Comparison of ENCODE assay signal across 10 mouse cellular contexts in the genomic region with DNA sequence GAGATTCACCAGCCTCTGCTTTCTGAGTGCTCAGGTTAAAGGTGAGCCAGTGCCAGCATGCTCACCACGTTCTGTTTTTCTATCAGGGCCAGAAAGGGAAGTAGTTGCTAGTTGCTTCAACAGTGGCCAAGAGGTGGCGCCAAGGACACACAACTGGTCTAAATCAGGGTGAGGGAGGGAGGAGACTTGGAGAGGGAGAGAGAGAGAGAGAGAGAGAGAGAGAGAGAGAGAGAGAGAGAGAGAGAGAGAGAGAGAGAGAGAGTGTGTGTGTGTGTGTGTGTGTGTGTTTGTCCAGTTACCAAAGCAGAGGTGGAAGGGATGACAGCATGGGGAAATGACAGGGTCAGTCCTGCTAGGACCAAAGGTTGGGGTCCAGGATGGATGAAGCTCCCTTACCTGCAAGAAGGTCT. TPM values are rescaled to one million over a fixed set of nuclear protein-coding genes. Genes with fewer than 3 reads are reported as not detected.
DNase-seq lines count a peak whose midpoint lies in the region; ATAC-seq and TF ChIP-seq lines count a peak whose summit lies in the region.
"Had no signal": no experiment of that assay in that cellular context is flagged by ENCODE, and none has a peak within 500 bp of the region (broad histone marks: within the 10 kb centered on the region; RNA-seq: fewer than 3 reads in every experiment).

No protein-coding gene starts in this region.

- ATAC-seq in midbrain, embryonic 16.5 days = no peak
- ATAC-seq in kidney, postnatal 0 days (replicated peaks; ENCODE audit: low FRiP score, low read depth) = 0 out of 2 replicates have a peak, but pooled peaks have one; percentile 13
- no peak for ATAC-seq in midbrain, embryonic 11.5 days (ENCODE audit: low FRiP score)

- H3K9ac ChIP-seq in midbrain, embryonic 16.5 days (ENCODE audit: low read depth, low read length) = no peak overlapping the region
- no peak overlapping the region for H3K9ac ChIP-seq in kidney, postnatal 0 days (ENCODE audit: low read depth, low read length)
- H3K9ac ChIP-seq in midbrain, embryonic 11.5 days (ENCODE audit: low read length) = no peak overlapping the region
- H3K9ac ChIP-seq: neural tube, embryonic 12.5 days had no signal

- DNase-seq in cerebellum, adult 11 months = peak; percentile 38
- no peak for DNase-seq in cerebellum, adult 9-11 months
- DNase-seq in midbrain, embryonic 10.5 days (ENCODE audit: low spot score) = peak; percentile 54
- peak; percentile 64 for DNase-seq in embryo, embryonic 9.5 days (ENCODE audit: extremely low spot score)
- DNase-seq in kidney, postnatal 0 days (ENCODE audit: low spot score) = peak; percentile 89
- peak; percentile 83 for DNase-seq in midbrain, embryonic 11.5 days (ENCODE audit: low spot score, missing footprints)
- DNase-seq in thymus, adult 2 months = peak; percentile 58

- H3K27ac ChIP-seq in midbrain, embryonic 10.5 days (replicated peaks) = no peak overlapping the region
- H3K27ac ChIP-seq in midbrain, embryonic 16.5 days (ENCODE audit: low read length) = no peak overlapping the region
- H3K27ac ChIP-seq in kidney, postnatal 0 days = no peak overlapping the region
- no peak overlapping the region for H3K27ac ChIP-seq in midbrain, embryonic 11.5 days (ENCODE audit: low read depth, low read length)
- no peak overlapping the region for H3K27ac ChIP-seq in thymus, adult 2 months (ENCODE audit: control insufficient read depth, insufficient read depth, low read length)
- H3K27ac ChIP-seq: neural tube, embryonic 12.5 days had no signal

- 8% methylated on average over 2 of the region's 2 CpGs for WGBS in midbrain, embryonic 10.5 days
- WGBS in midbrain, embryonic 16.5 days = 0% methylated on average over 2 of the region's 2 CpGs
- 4% methylated on average over 2 of the region's 2 CpGs for WGBS in kidney, postnatal 0 days
- WGBS in midbrain, embryonic 11.5 days = 10% methylated on average over 2 of the region's 2 CpGs
- WGBS in thymus, adult 2 months = 14% methylated on average over 2 of the region's 2 CpGs

- TF ChIP-seq POLR2A in thymus, adult 2 months (IDR thresholded peaks at IDR 0.05; ENCODE audit: control insufficient read depth, extremely low read depth, insufficient read depth, low read length, poor library complexity) = no peak

- no peaks in the 10 kb centered on the region for H3K27me3 ChIP-seq in midbrain, embryonic 10.5 days (ENCODE audit: low read depth, poor library complexity, severe bottlenecking)
- no peaks in the 10 kb centered on the region for H3K27me3 ChIP-seq in midbrain, embryonic 16.5 days (ENCODE audit: control insufficient read depth, insufficient read depth, low read depth, low read length)
- H3K27me3 ChIP-seq in kidney, postnatal 0 days (ENCODE audit: insufficient read depth, low read length) = no peaks in the 10 kb centered on the region
- no peaks in the 10 kb centered on the region for H3K27me3 ChIP-seq in midbrain, embryonic 11.5 days (ENCODE audit: control insufficient read depth, insufficient read depth, low read length)
- no peaks in the 10 kb centered on the region for H3K27me3 ChIP-seq in thymus, adult 2 months (ENCODE audit: control insufficient read depth, insufficient read depth, low read length)
- H3K27me3 ChIP-seq: neural tube, embryonic 12.5 days had no signal

- peaks cover 86% of the 10 kb centered on the region for H3K36me3 ChIP-seq in midbrain, embryonic 10.5 days
- H3K36me3 ChIP-seq in midbrain, embryonic 16.5 days (ENCODE audit: control insufficient read depth, insufficient read depth, low read length) = no peaks in the 10 kb centered on the region
- peaks cover 55% of the 10 kb centered on the region for H3K36me3 ChIP-seq in kidney, postnatal 0 days (ENCODE audit: insufficient read depth, low read length)
- H3K36me3 ChIP-seq in midbrain, embryonic 11.5 days (ENCODE audit: control insufficient read depth, insufficient read depth, low read length) = peaks cover 5% of the 10 kb centered on the region; the same call in 1 of the 2 replicates
- H3K36me3 ChIP-seq in thymus, adult 2 months (ENCODE audit: control insufficient read depth, insufficient read depth, low read length) = peaks cover 4% of the 10 kb centered on the region

- H3K4me3 ChIP-seq in midbrain, embryonic 10.5 days = no peak overlapping the region
- H3K4me3 ChIP-seq in midbrain, embryonic 16.5 days (ENCODE audit: low read depth, low read length) = no peak overlapping the region
- no peak overlapping the region for H3K4me3 ChIP-seq in kidney, postnatal 0 days (replicated peaks; ENCODE audit: low read depth, low read length)
- no peak overlapping the region for H3K4me3 ChIP-seq in midbrain, embryonic 11.5 days (ENCODE audit: low read depth, low read length)
- no peak overlapping the region for H3K4me3 ChIP-seq in thymus, adult 2 months (ENCODE audit: control insufficient read depth, insufficient read depth, low read length)
- H3K4me3 ChIP-seq: neural tube, embryonic 12.5 days had no signal

- H3K9me3 ChIP-seq in midbrain, embryonic 10.5 days (replicated peaks) = no peaks in the 10 kb centered on the region
- H3K9me3 ChIP-seq in midbrain, embryonic 16.5 days (replicated peaks; ENCODE audit: control insufficient read depth, low read length, poor library complexity, severe bottlenecking) = no peaks in the 10 kb centered on the region
- H3K9me3 ChIP-seq in kidney, postnatal 0 days (replicated peaks; ENCODE audit: low read length) = no peaks in the 10 kb centered on the region
- H3K9me3 ChIP-seq in midbrain, embryonic 11.5 days (ENCODE audit: control insufficient read depth, low read length) = no peaks in the 10 kb centered on the region
- H3K9me3 ChIP-seq: neural tube, embryonic 12.5 days had no signal

- no peaks in the 10 kb centered on the region for H3K4me1 ChIP-seq in midbrain, embryonic 10.5 days
- H3K4me1 ChIP-seq in midbrain, embryonic 16.5 days (ENCODE audit: control insufficient read depth, insufficient read depth, low read length) = 0 out of 2 replicates have a peak, but pooled peaks cover 2% of the 10 kb centered on the region
- H3K4me1 ChIP-seq in kidney, postnatal 0 days (replicated peaks; ENCODE audit: insufficient read depth, low read length) = no peaks in the 10 kb centered on the region
- H3K4me1 ChIP-seq in midbrain, embryonic 11.5 days (ENCODE audit: control insufficient read depth, insufficient read depth, low read length) = no peaks in the 10 kb centered on the region
- no peaks in the 10 kb centered on the region for H3K4me1 ChIP-seq in thymus, adult 2 months (replicated peaks; ENCODE audit: control insufficient read depth, insufficient read depth, low read length)
- H3K4me1 ChIP-seq: neural tube, embryonic 12.5 days had no signal

- TF ChIP-seq CTCF in kidney, postnatal 0 days (IDR thresholded peaks at IDR 0.05; ENCODE audit: low read depth) = peak; percentile 84
- no peak for TF ChIP-seq CTCF in thymus, adult 2 months (IDR thresholded peaks at IDR 0.05; ENCODE audit: borderline replicate concordance, control insufficient read depth, extremely low read depth, insufficient read depth, low read length, poor library complexity)

- H3K4me2 ChIP-seq in midbrain, embryonic 16.5 days (ENCODE audit: low read length) = no peak overlapping the region
- H3K4me2 ChIP-seq in kidney, postnatal 0 days (ENCODE audit: low read length) = no peak overlapping the region
- no peak overlapping the region for H3K4me2 ChIP-seq in midbrain, embryonic 11.5 days
- H3K4me2 ChIP-seq: neural tube, embryonic 12.5 days had no signal

RNA-seq across cellular contexts. Expression of gene Zfp385a, which starts 7.4 kb away (rescaled TPM):
- 24.3 and 25.5 TPM in 2 replicates for polyA plus RNA-seq in midbrain, embryonic 10.5 days (2016; fragmentation: Nextera tagmentation; extraction: Ambion mirVana)
- 20.1 and 22.7 TPM in 2 replicates for polyA plus RNA-seq in midbrain, embryonic 16.5 days (2015; fragmentation: Nextera tagmentation; extraction: Ambion mirVana)
- 11.3 and 11.8 TPM in 2 replicates for polyA plus RNA-seq in kidney, postnatal 0 days (2015; fragmentation: Nextera tagmentation; extraction: Ambion mirVana)
- 19.4 and 24.3 TPM in 2 replicates for polyA plus RNA-seq in midbrain, embryonic 11.5 days (2014; fragmentation: Nextera tagmentation; extraction: Ambion mirVana)
- polyA plus RNA-seq in thymus, adult 2 months (2012; rRNA removed) = 18.6 and 20.7 TPM in 2 replicates

RNA-seq across cellular contexts. Expression of gene Itga5, which starts 19.3 kb away (rescaled TPM):
- polyA plus RNA-seq in midbrain, embryonic 10.5 days (2016; fragmentation: Nextera tagmentation; extraction: Ambion mirVana) = 26.1 and 26.4 TPM in 2 replicates
- polyA plus RNA-seq in midbrain, embryonic 16.5 days (2015; fragmentation: Nextera tagmentation; extraction: Ambion mirVana) = 5.8 and 7.4 TPM in 2 replicates
- 19.4 and 22.0 TPM in 2 replicates for polyA plus RNA-seq in kidney, postnatal 0 days (2015; fragmentation: Nextera tagmentation; extraction: Ambion mirVana)
- polyA plus RNA-seq in midbrain, embryonic 11.5 days (2014; fragmentation: Nextera tagmentation; extraction: Ambion mirVana) = 15.9 and 18.1 TPM in 2 replicates
- polyA plus RNA-seq in thymus, adult 2 months (2012; rRNA removed) = 20.2 and 20.7 TPM in 2 replicates

RNA-seq across cellular contexts. Expression of gene Gpr84, which starts 36.9 kb away (rescaled TPM):
- polyA plus RNA-seq in midbrain, embryonic 10.5 days (2016; fragmentation: Nextera tagmentation; extraction: Ambion mirVana) = 0.32 and 0.47 TPM in 2 replicates
- 0.40 and 0.64 TPM in 2 replicates for polyA plus RNA-seq in midbrain, embryonic 16.5 days (2015; fragmentation: Nextera tagmentation; extraction: Ambion mirVana)
- polyA plus RNA-seq in kidney, postnatal 0 days (2015; fragmentation: Nextera tagmentation; extraction: Ambion mirVana) = 0.47 and 0.65 TPM in 2 replicates
- polyA plus RNA-seq in midbrain, embryonic 11.5 days (2014; fragmentation: Nextera tagmentation; extraction: Ambion mirVana) = 0.12 and 0.23 TPM in 2 replicates
- 0.28 and 0.45 TPM in 2 replicates for polyA plus RNA-seq in thymus, adult 2 months (2012; rRNA removed)
- polyA plus RNA-seq: heart, embryonic 16.5 days had no signal
